Mouse (Mus musculus): ENCODE results near the gene Syt12. TPM values are rescaled to one million over a fixed set of nuclear protein-coding genes. Genes with fewer than 3 reads are reported as not detected.

Syt12 gene
- total RNA-seq (2021), result 10 to 100 TPM; 34.7 to 37.7 TPM
- long read RNA-seq, experiment 1, transcript Syt12-201 (8 exons, 3,581 nt), result major isoform, 26 of 33 reads
- long read RNA-seq, experiment 1, partial matches to known transcripts, result 4 of 33 reads
- long read RNA-seq, experiment 1, other reads (novel, unspliced or antisense), result 2 of 33 reads
- long read RNA-seq, experiment 2, transcript Syt12-201 (8 exons, 3,581 nt), result major isoform, 43 of 55 reads
- long read RNA-seq, experiment 2, partial matches to known transcripts, result 5 of 55 reads
- long read RNA-seq, experiment 2, other reads (novel, unspliced or antisense), result 7 of 55 reads

GRCm38 (mm10) chr19:4477345-4478189 is at the start of gene Syt12:
Gene Syt12 (minus strand): TSS chr19:4477447.
- no peak for DNase-seq (ENCODE audit: low spot score in 2 of 2)

GRCm38 (mm10) chr19:4521426-4522050 is 44.3 kb upstream of the Syt12 start:
- no peak for DNase-seq (ENCODE audit: low spot score in 2 of 2)

GRCm38 (mm10) chr19:4517483-4517882 is 40.2 kb upstream of the Syt12 start:
- no peak for DNase-seq (ENCODE audit: low spot score in 2 of 2)

DNA sequence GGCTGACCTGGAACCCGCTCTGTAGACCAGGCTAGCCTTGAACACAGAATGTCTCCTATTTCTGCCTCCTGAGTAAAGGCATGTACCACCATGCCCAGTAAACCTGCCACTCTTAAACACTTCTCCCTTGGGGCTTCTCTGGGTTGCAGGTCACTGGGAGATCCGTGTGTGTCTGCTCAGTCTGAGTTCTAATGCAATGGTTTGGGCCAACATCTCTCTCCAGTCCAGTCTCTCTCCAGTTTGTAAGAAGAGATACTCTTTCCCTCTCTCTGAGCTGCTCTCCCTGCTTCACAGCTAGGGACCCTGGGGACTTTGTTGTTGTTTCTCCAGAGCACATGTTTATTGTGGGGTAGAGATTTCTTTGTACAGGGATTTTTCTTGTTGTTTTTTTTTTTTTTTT is 39.0 kb upstream of the Syt12 start:
- no peak for DNase-seq (ENCODE audit: low spot score in 2 of 2)

DNA sequence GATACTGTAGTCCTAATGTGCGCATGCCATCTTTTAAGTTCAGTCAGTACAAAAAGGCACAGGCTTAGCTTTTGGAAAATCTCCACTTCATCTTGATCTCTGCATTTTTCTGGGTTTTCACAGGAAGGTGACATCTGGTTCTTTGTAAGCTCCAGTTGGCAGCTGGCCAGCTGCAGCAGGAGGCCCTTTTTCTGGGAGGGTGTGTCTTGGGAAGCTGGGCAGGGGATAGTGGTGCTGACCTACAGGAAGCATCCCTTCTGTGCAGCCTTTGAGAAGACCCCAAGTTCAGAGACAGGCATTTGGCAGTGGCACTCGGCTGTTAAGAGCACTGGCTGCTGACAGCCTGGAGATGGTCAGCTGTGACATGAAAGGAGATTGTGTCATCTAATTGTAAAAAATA is 38.5 kb upstream of the Syt12 start:
- no peak for DNase-seq (ENCODE audit: low spot score in 2 of 2)

GRCm38 (mm10) chr19:4513236-4513858 is 36.1 kb upstream of the Syt12 start:
- DNase-seq (ENCODE audit: low spot score in 2 of 2), result no peak

GRCm38 (mm10) chr19:4511116-4511841 is 34.0 kb upstream of the Syt12 start:
- no peak for DNase-seq (ENCODE audit: low spot score in 2 of 2)

DNA sequence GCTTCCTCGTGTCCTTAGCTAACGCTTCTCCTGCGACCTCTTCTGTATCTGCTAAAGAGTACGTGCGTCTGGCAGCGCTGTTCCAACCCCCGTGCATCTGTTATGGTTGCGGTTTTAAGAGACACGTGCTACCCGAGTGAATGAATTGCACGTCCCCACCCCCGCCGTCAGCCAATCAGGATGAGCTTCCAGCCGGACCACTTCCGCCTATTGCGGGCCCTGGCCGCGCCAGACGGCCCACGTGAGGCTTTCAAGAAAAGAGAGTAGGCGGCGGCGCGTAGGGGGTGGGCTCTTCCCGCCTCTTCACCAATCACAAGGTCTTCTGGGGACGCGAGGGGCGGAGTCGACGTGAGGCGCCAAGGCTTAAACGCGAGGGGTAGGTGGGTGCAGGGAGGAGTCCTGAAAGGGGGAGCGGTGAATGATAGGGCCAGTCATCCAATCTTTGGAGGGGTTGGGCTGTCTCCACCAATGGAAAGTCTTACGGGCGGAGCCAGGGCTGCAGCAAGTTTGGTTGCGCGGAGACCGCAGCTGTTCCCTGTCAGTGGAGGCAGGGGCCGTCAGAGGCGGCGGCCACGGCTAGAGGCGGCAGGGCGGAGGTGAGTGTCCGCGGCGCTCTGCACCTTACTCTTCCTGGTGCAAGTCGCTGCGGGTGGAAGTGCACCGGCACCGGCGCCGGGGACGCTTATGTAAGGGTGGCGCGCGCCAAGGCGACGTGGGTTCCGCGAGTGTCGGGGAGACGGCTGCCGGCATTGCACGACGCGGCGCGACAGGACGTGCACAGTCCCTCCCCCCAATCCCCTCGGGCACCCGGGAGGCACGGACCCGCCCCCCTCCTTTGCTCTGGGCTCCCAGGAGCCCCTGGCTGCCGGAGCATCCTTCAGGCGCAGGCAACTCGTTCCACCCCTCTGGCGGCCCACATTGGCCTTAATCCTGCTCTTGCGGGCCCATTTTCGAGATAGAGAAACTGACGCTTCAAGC is 33.0 kb upstream of the Syt12 start, which contains the start of gene Pcx:
Pcx (plus strand) TSS at position 487 of the 978 bp plus-strand sequence.
- peak; percentile 98 to 100 for DNase-seq (ENCODE audit: low spot score in 2 of 2)

DNA sequence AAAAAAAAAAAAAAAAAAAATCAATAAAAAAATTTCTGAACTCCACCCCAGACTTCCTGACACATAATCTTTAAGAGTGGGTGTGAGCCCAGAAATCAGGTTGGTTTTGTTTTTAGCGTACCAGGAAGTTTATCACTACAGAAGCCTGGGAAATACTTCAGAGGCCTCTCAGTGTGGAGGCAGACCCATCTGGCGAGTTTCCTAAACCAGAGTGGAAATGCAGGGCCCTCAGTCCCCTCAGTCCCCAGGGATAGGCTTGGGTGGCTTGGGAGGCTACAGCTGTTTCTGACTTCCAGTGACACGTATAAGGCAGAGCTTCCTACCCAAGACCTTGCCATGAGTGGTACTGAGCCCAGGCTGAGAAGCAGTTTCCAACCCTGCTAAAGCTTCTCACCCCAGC is 30.5 kb upstream of the Syt12 start:
- DNase-seq (ENCODE audit: low spot score in 2 of 2), result no peak

DNA sequence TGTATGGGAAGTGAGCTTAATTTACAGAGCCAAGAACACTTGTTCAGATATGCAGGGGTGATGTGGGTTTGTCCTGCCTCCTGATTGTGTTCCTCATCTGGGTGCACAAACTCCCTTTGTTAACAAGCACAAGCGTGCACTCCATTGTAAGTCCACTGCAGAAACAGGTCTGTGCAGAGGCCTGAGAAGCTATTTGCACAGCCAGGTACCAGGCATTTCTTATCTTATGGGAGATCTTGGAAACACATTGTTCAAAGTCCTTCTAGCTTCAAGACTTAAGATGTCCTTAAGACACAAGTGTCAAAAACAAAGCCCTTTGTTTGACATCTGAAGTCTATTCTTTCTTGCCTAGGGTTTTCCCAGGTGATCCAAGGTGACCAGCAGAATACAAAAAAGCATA is 27.6 kb upstream of the Syt12 start:
- DNase-seq (ENCODE audit: low spot score in 2 of 2), result no peak

- no peak for DNase-seq (ENCODE audit: low spot score in 2 of 2)
Observed at GRCm38 (mm10) chr19:4502701-4503100, 25.5 kb upstream of the Syt12 start.

DNA sequence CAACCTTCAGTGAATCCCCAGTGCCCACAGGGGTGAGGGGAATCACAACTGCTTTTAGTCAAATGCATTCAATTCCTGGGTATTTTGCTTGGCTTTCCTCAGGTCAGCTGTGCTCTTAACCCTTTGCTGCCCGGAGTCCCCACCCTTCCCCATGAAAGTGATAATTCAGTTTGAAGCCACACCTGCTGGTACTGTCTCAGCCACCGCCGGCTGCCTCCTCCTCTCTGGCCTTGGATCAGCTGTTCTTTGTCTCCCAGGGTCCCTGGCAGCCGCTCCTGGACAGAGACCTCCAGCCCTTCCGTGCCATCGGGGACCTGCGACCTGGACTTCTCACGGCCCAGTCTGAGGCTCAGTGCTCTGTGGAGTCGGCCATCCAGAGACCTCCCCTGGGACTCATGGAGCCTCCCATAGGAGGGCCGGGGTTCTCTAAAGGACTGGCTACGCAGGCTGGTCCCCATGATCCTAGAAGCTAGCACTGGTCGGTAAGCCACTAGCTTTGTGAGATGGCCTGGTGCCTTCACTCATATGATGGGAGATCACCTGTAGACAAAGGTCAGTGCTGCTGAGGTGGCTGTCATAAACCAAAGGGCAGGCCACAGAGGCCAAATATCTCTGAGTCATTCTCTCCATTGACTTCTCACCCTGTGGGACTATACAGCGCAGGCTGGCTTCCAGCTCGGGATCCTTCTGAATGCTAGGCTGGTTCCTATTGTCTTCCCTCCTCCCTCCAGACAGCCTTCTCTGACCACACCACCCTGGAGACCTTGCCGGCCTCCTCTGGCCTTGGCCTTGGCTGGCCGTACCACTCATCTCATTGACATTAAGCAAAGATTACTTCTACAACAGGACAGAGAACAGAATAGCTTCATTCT is 21.1 kb upstream of the Syt12 start, which contains the start of gene 2010003K11Rik:
2010003K11Rik (minus strand) TSS at position 522 of the 872 bp plus-strand sequence.
- DNase-seq (ENCODE audit: low spot score in 2 of 2), result no peak

- peak; percentile 66 to 68 for DNase-seq (ENCODE audit: low spot score in 2 of 2)
Observed at GRCm38 (mm10) chr19:4497263-4497973, 20.2 kb upstream of the Syt12 start.

DNA sequence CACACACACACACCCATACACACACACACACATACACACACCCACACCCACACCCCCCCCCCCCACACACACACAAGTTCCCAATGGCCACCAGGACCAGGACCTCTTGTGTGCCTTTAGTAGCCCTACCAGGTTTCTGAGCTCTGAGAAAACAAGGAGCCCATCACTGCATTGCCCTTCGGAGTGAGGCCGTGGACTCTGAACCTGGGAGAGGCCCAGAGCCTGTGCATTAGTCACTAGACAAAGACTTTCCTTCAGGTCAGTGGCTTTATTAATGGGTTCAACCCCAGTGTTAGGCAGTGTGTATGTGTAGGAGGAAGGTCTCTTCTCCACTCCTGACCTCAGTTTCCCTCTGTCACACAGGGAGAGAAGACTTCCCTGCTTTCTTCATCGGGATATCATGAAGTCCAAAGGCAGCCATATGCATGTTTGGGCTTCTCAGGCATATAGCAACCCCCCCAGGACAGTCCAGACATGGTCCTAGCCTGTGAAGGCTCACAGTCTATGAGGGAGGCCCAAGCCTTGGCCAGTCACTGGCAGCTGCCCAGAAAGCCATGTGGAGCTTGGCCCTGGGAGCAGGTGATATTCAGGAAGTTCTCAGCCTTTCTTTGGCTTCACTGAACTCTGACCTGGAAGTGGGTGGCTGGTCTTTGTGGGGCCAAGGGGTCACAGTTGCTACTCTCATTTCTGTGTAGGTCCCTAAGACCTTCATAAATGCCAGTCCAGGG is 19.5 kb upstream of the Syt12 start:
- DNase-seq (ENCODE audit: low spot score in 2 of 2), result no peak

GRCm38 (mm10) chr19:4495814-4496213 is 18.6 kb upstream of the Syt12 start:
- DNase-seq (ENCODE audit: low spot score in 2 of 2), result no peak

GRCm38 (mm10) chr19:4494707-4495106 is 17.5 kb upstream of the Syt12 start:
- no peak for DNase-seq (ENCODE audit: low spot score in 2 of 2)
